Mouse (Mus musculus): Measurements from ENCODE around the gene Tanc1. TPM values are rescaled to one million over a fixed set of nuclear protein-coding genes. Genes with fewer than 3 reads are reported as not detected.

Tanc1 gene
- total RNA-seq, 2 experiments from 2014 or later: 118 to 124 TPM

GRCm38 (mm10) chr2:59642722-59643121 is 30.9 kb downstream of the Tanc1 start:
- no peak overlapping the region for H3K4me3 ChIP-seq
- DNase-seq (ENCODE audit: low spot score in 2 of 2): no peak
- TF ChIP-seq CTCF (conservative IDR thresholded peaks at IDR 0.05): no peak
- peak overlapping the region; percentile 94; the same call in 1 of the 2 replicates for H3K27ac ChIP-seq

- peak overlapping the region; percentile 94 for H3K27ac ChIP-seq
- DNase-seq (ENCODE audit: low spot score in 2 of 2): peak; percentile 45 to 50
- TF ChIP-seq CTCF (conservative IDR thresholded peaks at IDR 0.05): no peak
- no peak overlapping the region for H3K4me3 ChIP-seq
These were observed 33.0 kb downstream of the Tanc1 start for GRCm38 (mm10) chr2:59644816-59645215.

- Histone ChIP-seq H3K4me3 (peak overlapping the region; percentile 1; the same call in 1 of the 2 replicates), H3K27ac (peak overlapping the region; percentile 94)
- no peak for TF ChIP-seq CTCF (conservative IDR thresholded peaks at IDR 0.05)
- peak; percentile 48 to 54 for DNase-seq (ENCODE audit: low spot score in 2 of 2)
These were observed 33.7 kb downstream of the Tanc1 start for GRCm38 (mm10) chr2:59645515-59645914.

GRCm38 (mm10) chr2:59646740-59647390 is 35.0 kb downstream of the Tanc1 start:
- DNase-seq (ENCODE audit: low spot score in 2 of 2): no peak
- TF ChIP-seq CTCF (conservative IDR thresholded peaks at IDR 0.05): no peak
- peak overlapping the region; percentile 94 for H3K27ac ChIP-seq
- H3K4me3 ChIP-seq: no peak overlapping the region

- no peak overlapping the region for H3K4me3 ChIP-seq
- DNase-seq (ENCODE audit: low spot score in 2 of 2): no peak
- H3K27ac ChIP-seq: peak overlapping the region; percentile 86
- TF ChIP-seq CTCF (conservative IDR thresholded peaks at IDR 0.05): no peak
These were observed 36.6 kb downstream of the Tanc1 start for GRCm38 (mm10) chr2:59648444-59648843.

- peak overlapping the region; percentile 86 for H3K27ac ChIP-seq
- no peak for TF ChIP-seq CTCF (conservative IDR thresholded peaks at IDR 0.05)
- no peak overlapping the region for H3K4me3 ChIP-seq
- peak; percentile 63 to 82 for DNase-seq (ENCODE audit: low spot score in 2 of 2)
These were observed 40.0 kb downstream of the Tanc1 start for GRCm38 (mm10) chr2:59651801-59652200.

GRCm38 (mm10) chr2:59652702-59653101 is 40.9 kb downstream of the Tanc1 start:
- TF ChIP-seq CTCF (conservative IDR thresholded peaks at IDR 0.05): peak; percentile 52

GRCm38 (mm10) chr2:59653306-59654165 is 41.7 kb downstream of the Tanc1 start:
- peak; percentile 57 for TF ChIP-seq CTCF (conservative IDR thresholded peaks at IDR 0.05)
- H3K4me3 ChIP-seq: peak overlapping the region; percentile 4; the same call in 1 of the 2 replicates
- no peak for DNase-seq (ENCODE audit: low spot score in 2 of 2)
- peak overlapping the region; percentile 86 for H3K27ac ChIP-seq

More at GRCm38 (mm10) chr2:59652702-59653101, 40.9 kb downstream of the Tanc1 start:
- no peak overlapping the region for H3K4me3 ChIP-seq
- DNase-seq (ENCODE audit: low spot score in 2 of 2): no peak
- peak overlapping the region; percentile 86 for H3K27ac ChIP-seq

GRCm38 (mm10) chr2:59655471-59655870 is 43.6 kb downstream of the Tanc1 start:
- TF ChIP-seq CTCF (conservative IDR thresholded peaks at IDR 0.05): no peak
- Histone ChIP-seq H3K27ac (peak overlapping the region; percentile 86), H3K4me3 (no peak overlapping the region)
- DNase-seq (ENCODE audit: low spot score in 2 of 2): peak in 1 of 2 experiments; percentile 64

- no peak for DNase-seq (ENCODE audit: low spot score in 2 of 2)
- Histone ChIP-seq H3K4me3 (no peak overlapping the region), H3K27ac (peak overlapping the region; percentile 86)
- no peak for TF ChIP-seq CTCF (conservative IDR thresholded peaks at IDR 0.05)
These were observed 44.8 kb downstream of the Tanc1 start for GRCm38 (mm10) chr2:59656680-59657079.

GRCm38 (mm10) chr2:59659686-59660085 is 47.8 kb downstream of the Tanc1 start:
- no peak overlapping the region for H3K27ac ChIP-seq
- no peak for TF ChIP-seq CTCF (conservative IDR thresholded peaks at IDR 0.05)
- DNase-seq (ENCODE audit: low spot score in 2 of 2): no peak
- no peak overlapping the region for H3K4me3 ChIP-seq

- 0 out of 2 replicates have a peak overlapping the region, but pooled peaks have one; percentile 37 for H3K27ac ChIP-seq
- no peak overlapping the region for H3K4me3 ChIP-seq
- TF ChIP-seq CTCF (conservative IDR thresholded peaks at IDR 0.05): no peak
- no peak for DNase-seq (ENCODE audit: low spot score in 2 of 2)
These were observed 49.3 kb downstream of the Tanc1 start for GRCm38 (mm10) chr2:59660891-59661805.

Data from layer of hippocampus, adult 2 months (tissue).